Mouse (Mus musculus): ENCODE data around the gene Ifi214.
"Not testable (repeated sequence)": the region's sequence is repeated elsewhere in the genome, so short reads cannot be mapped to it uniquely, and the experiment has no call there.

Gene Ifi214

DNA sequence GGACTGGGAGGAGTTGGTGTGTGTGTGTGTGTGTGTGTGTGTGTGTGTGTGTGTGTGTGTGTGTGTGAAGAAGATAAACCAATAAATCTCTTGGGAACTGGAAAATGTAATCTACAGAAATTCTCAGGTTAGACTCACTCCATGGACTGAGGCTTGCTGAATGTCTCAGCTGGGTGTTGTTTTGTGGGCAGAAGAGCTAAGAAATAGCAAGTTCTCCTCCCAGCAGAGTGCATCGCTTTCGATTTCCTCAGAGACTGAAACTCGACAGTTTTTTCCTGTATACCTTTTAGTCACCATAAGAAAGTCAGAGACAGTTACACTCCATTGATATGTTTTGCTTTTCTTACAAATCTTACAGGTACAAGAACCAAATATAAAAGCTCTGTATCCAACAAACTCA, at the start of gene Ifi214:
TSS of gene Ifi214 (minus strand) at position 167 of the 400 bp plus-strand sequence.
- not testable (repeated sequence) for DNase-seq (ENCODE audit: low spot score)

GRCm38 (mm10) chr1:173579921-173580585, 44.3 kb upstream of the Ifi214 start:
- DNase-seq (ENCODE audit: low spot score), result no peak

DNA sequence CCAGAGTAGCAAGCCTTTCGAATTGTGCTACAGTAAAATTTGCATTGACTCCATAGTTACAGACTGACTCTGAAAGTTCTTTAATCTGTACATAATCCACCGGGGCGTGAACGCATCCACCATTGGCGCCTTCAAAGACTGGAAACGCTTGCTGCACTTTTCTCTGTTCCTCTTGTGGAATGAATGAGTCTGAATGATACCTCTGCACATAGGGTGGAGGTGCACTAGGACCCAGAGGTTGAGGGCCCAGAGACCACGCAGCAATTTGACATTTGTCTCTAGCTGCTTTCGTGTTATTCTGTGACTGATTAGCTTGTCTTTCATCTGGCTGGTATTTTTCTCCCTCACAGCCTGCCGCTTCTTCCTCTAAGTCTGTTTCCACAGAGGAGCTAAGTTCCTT, 43.3 kb upstream of the Ifi214 start:
- no peak for DNase-seq (ENCODE audit: low spot score)

DNA sequence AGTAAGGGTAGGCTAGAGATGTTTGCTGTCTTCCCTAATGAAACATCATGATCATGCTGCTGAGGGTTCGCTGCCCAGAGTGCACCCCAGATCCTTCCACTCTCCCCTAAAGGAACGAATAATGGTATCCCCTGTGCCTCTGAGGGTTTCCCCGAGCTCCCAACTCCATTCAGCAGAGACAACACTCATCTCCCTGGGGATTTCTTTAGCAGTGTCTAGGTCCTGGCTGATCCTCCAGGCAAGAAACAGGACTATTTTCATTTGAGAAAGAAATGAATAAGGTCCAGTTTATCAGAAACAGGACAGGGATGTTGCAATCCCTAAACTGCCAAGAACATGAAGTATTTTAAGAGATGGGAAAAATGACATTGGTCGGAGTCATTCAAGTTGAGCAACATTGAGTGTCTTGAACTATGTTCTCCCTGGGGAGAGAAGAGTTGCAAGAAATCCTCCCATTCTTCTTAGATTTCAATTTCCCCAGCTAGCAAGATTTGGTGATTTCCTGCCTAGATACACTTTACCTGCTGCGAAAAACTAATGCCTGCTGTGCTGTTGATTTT, 14.8 kb upstream of the Ifi214 start:
- not testable (repeated sequence) for DNase-seq (ENCODE audit: low spot score)

GRCm38 (mm10) chr1:173548798-173549197, 13.0 kb upstream of the Ifi214 start:
- DNase-seq (ENCODE audit: low spot score), result not testable (repeated sequence)

GRCm38 (mm10) chr1:173521452-173521851, 14.3 kb downstream of the Ifi214 start:
- DNase-seq (ENCODE audit: low spot score), result no peak

DNA sequence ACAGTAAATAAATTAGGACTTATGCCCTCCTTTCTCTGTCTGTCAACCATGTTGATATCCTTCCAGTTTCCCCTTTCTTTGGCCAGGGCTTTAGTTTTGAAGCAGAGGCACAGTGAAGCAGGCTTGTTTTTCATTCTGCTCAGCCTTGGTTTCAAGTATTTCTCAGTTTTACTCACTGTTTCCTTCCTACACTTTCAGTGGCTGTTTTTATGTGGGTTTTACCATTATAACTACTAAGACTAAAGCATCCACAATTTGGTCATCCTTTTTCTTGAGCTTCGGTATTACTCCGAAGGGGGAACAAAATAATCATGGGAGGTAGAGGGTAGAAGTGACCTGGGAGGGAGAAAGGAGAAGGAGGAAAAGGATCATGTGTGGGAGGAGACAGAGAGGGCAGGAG, 25.2 kb downstream of the Ifi214 start:
- DNase-seq (ENCODE audit: low spot score), result not testable (repeated sequence)

GRCm38 (mm10) chr1:173491483-173491882, 44.3 kb downstream of the Ifi214 start:
- DNase-seq (ENCODE audit: low spot score), result not testable (repeated sequence)

DNA sequence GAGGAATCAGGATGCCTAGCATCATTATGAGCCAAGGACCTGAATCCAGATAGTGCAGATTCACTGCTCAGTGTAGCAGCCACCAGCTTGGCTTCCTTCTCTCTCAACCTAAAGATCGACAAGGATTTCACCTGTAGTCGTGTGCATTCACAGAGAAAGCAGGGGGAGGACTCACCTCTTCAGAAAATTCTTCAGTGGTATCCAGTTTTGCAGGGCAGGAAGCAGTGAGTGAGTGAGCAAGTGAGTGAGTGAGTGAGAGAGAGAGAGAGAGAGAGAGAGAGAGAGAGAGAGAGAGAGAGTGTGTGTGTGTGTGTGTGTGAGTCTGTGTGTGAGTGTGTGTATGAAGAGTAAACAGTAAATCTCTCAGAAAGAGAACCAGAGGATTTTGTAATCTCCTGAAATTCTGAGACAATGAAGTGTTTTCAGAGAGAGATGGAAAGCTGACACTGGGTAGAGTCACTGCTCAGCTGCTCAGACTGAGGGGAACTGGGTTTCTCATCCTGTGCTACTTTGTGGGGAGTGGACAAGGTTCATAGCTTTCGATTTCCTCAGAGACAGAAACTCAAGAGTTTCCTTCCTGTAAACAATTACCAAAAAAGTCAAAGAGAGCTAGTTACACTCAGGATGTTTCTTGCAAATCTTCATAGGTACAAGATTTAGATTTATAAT, 44.8 kb downstream of the Ifi214 start, which contains the start of gene Ifi206:
TSS of gene Ifi206 (minus strand) at position 230 of the 669 bp plus-strand sequence.
- not testable (repeated sequence) for DNase-seq (ENCODE audit: low spot score)

- DNase-seq (ENCODE audit: low spot score), result not testable (repeated sequence)
Observed at GRCm38 (mm10) chr1:173481182-173481574, 54.6 kb downstream of the Ifi214 start.

GRCm38 (mm10) chr1:173480399-173481181, 55.2 kb downstream of the Ifi214 start:
- DNase-seq (ENCODE audit: low spot score), result not testable (repeated sequence)
